Comparison of ENCODE assay signal across 10 mouse cellular contexts in genomic region chr2:163252645-163253044, GRCm38 (mm10). TPM values are rescaled to one million over a fixed set of nuclear protein-coding genes. Genes with fewer than 3 reads are reported as not detected.
DNase-seq lines count a peak whose midpoint lies in the region; ATAC-seq and TF ChIP-seq lines count a peak whose summit lies in the region.
"Had no signal": no experiment of that assay in that cellular context is flagged by ENCODE, and none has a peak within 500 bp of the region (broad histone marks: within the 10 kb centered on the region; RNA-seq: fewer than 3 reads in every experiment).

No protein-coding gene starts in this region.

- H3K27me3 ChIP-seq in heart, postnatal 0 days (ENCODE audit: control insufficient read depth, insufficient read depth, low read length), result no peaks in the 10 kb centered on the region
- no peaks in the 10 kb centered on the region for H3K27me3 ChIP-seq in heart, embryonic 12.5 days (replicated peaks)

- TF ChIP-seq EP300 in heart, postnatal 0 days (IDR thresholded peaks at IDR 0.05; ENCODE audit: low read depth), result no peak

- no peak overlapping the region for H3K9ac ChIP-seq in heart, postnatal 0 days (replicated peaks; ENCODE audit: low read depth, low read length)
- no peak overlapping the region for H3K9ac ChIP-seq in heart, embryonic 12.5 days
- H3K9ac ChIP-seq: embryonic facial prominence, embryonic 13.5 days had no signal

- no peak overlapping the region for H3K4me3 ChIP-seq in heart, postnatal 0 days (ENCODE audit: low read depth, low read length)
- H3K4me3 ChIP-seq in heart, embryonic 12.5 days, result no peak overlapping the region
- H3K4me3 ChIP-seq in embryonic fibroblast, embryonic 13.5 days (ENCODE audit: insufficient read depth, low read length), result no peak overlapping the region
- H3K4me3 ChIP-seq in olfactory bulb, adult 2 months (ENCODE audit: insufficient read depth, low read depth, low read length), result no peak overlapping the region
- H3K4me3 ChIP-seq: embryonic facial prominence, embryonic 13.5 days had no signal

- no peak for TF ChIP-seq POLR2A in embryonic fibroblast, embryonic 13.5 days (IDR thresholded peaks at IDR 0.05; ENCODE audit: low read depth, low read length)
- no peak for TF ChIP-seq POLR2A in olfactory bulb, adult 2 months (IDR thresholded peaks at IDR 0.05; ENCODE audit: insufficient read depth, low read depth, low read length)

- H3K4me2 ChIP-seq in heart, postnatal 0 days (ENCODE audit: low read depth, low read length), result no peak overlapping the region
- no peak overlapping the region for H3K4me2 ChIP-seq in heart, embryonic 12.5 days

- no peak for DNase-seq in heart, postnatal 0 days (ENCODE audit: low spot score)
- peak; percentile 38 for DNase-seq in retina, embryonic 14.5 days (ENCODE audit: low spot score)
- no peak for DNase-seq in retina, postnatal 1 day
- DNase-seq in cerebellum, adult 11-12 months, result no peak
- DNase-seq: heart, adult 18-20 months had no signal

- no peaks in the 10 kb centered on the region for H3K4me1 ChIP-seq in heart, postnatal 0 days (ENCODE audit: control insufficient read depth, insufficient read depth)
- H3K4me1 ChIP-seq in heart, embryonic 12.5 days (replicated peaks), result no peaks in the 10 kb centered on the region
- peaks cover 3% of the 10 kb centered on the region; the same call in 1 of the 2 replicates for H3K4me1 ChIP-seq in embryonic fibroblast, embryonic 13.5 days (ENCODE audit: control insufficient read depth, insufficient read depth, low read length)
- H3K4me1 ChIP-seq in olfactory bulb, adult 2 months (ENCODE audit: control insufficient read depth, insufficient read depth, low read length), result peaks cover 12% of the 10 kb centered on the region

- no peak for ATAC-seq in heart, postnatal 0 days (ENCODE audit: insufficient read depth, low read depth)
- ATAC-seq in heart, embryonic 12.5 days (ENCODE audit: insufficient number of reproducible peaks, low FRiP score), result no peak
- ATAC-seq in frontal cortex, adult (ENCODE audit: low TSS enrichment), result no peak

- H3K36me3 ChIP-seq in heart, postnatal 0 days (replicated peaks; ENCODE audit: control insufficient read depth, insufficient read depth, low read length), result no peaks in the 10 kb centered on the region
- no peaks in the 10 kb centered on the region for H3K36me3 ChIP-seq in heart, embryonic 12.5 days
- H3K36me3 ChIP-seq: embryonic facial prominence, embryonic 13.5 days had no signal

- WGBS in heart, postnatal 0 days, result 89% methylated on average over 2 of the region's 2 CpGs
- 92% methylated on average over 2 of the region's 2 CpGs for WGBS in heart, embryonic 12.5 days
- 98% methylated on average over 2 of the region's 2 CpGs for WGBS in olfactory bulb, adult 2 months

- TF ChIP-seq CTCF in heart, postnatal 0 days (IDR thresholded peaks at IDR 0.05; ENCODE audit: low read depth), result peak; percentile 35
- no peak for TF ChIP-seq CTCF in embryonic fibroblast, embryonic 13.5 days (IDR thresholded peaks at IDR 0.05; ENCODE audit: borderline replicate concordance, insufficient read depth, low read length)
- TF ChIP-seq CTCF in olfactory bulb, adult 2 months (IDR thresholded peaks at IDR 0.05; ENCODE audit: insufficient read depth, low read depth, low read length), result no peak

- H3K9me3 ChIP-seq in heart, postnatal 0 days (replicated peaks; ENCODE audit: control insufficient read depth, low read length), result no peaks in the 10 kb centered on the region
- H3K9me3 ChIP-seq in heart, embryonic 12.5 days (replicated peaks), result no peaks in the 10 kb centered on the region
- H3K9me3 ChIP-seq: embryonic facial prominence, embryonic 13.5 days had no signal

- H3K27ac ChIP-seq in heart, postnatal 0 days (ENCODE audit: low read depth), result no peak overlapping the region
- no peak overlapping the region for H3K27ac ChIP-seq in heart, embryonic 12.5 days (ENCODE audit: poor library complexity, severe bottlenecking)
- peak overlapping the region; percentile 49; the same call in 1 of the 2 replicates for H3K27ac ChIP-seq in embryonic fibroblast, embryonic 13.5 days (ENCODE audit: insufficient read depth, low read length)
- 0 out of 2 replicates have a peak overlapping the region, but pooled peaks have one; percentile 71 for H3K27ac ChIP-seq in olfactory bulb, adult 2 months (ENCODE audit: insufficient read depth, low read depth, low read length)
- H3K27ac ChIP-seq: embryonic facial prominence, embryonic 13.5 days had no signal

RNA-seq across cellular contexts. Expression of gene Tox2, which starts 49.7 kb away (rescaled TPM):
- 0.19 and 1.0 TPM in 2 replicates for total RNA-seq in heart, postnatal 0 days (2014; rRNA removed; ENCODE audit: low replicate concordance)
- 1.2 and 1.7 TPM in 2 replicates for polyA plus RNA-seq in heart, postnatal 0 days (2015; fragmentation: Nextera tagmentation; extraction: Ambion mirVana)
- 2.4 and 3.0 TPM in 2 replicates for polyA plus RNA-seq in heart, embryonic 12.5 days (2016; fragmentation: Nextera tagmentation; extraction: Ambion mirVana)
- polyA plus RNA-seq in embryonic fibroblast, embryonic 13.5 days (2011; ENCODE audit: insufficient read length, low read depth, missing spikeins), result not detected in 2 replicates
- not detected in 2 replicates for polyA plus RNA-seq in olfactory bulb, adult 2 months (2012; ENCODE audit: insufficient read depth, insufficient read length, low replicate concordance, missing spikeins)

Comparison
In these comparisons a context has a peak if more than half of its experiments do, and no peak if none do; other contexts are left out.
1. H3K27ac ChIP-seq: peak in embryonic fibroblast, embryonic 13.5 days (single experiment) and olfactory bulb, adult 2 months (single experiment); none in heart, postnatal 0 days (single experiment) and heart, embryonic 12.5 days (single experiment).